Mouse (Mus musculus): ENCODE measurements around the gene Ptprs. TPM values are rescaled to one million over a fixed set of nuclear protein-coding genes. Genes with fewer than 3 reads are reported as not detected.
A peak's percentile ranks its signal among the peaks of the same experiment; 100 is the strongest.

Ptprs gene
- 71.8 and 81.2 TPM in 2 replicates for polyA plus RNA-seq (2015; fragmentation: Nextera tagmentation; extraction: Ambion mirVana)

- no peaks in the 10 kb centered on the region for H3K9me3 ChIP-seq
- 0% methylated on average over 27 of the region's 27 CpGs for WGBS
- H3K4me3 ChIP-seq (replicated peaks): peak within 1 kb of the TSS; percentile 73
- H3K27ac ChIP-seq: peak within 1 kb of the TSS; percentile 78
- no peaks in the 10 kb centered on the region for H3K36me3 ChIP-seq
- peak; percentile 85 for ATAC-seq (ENCODE audit: insufficient read depth, low FRiP score, low read depth)
- peak within 1 kb of the TSS; percentile 98 for H3K4me2 ChIP-seq
- H3K4me1 ChIP-seq: peaks cover 49% of the 10 kb centered on the region
- H3K27me3 ChIP-seq (replicated peaks): peaks cover 26% of the 10 kb centered on the region
- peak within 1 kb of the TSS; percentile 80 for H3K9ac ChIP-seq
These were observed at the start of gene Ptprs for GRCm38 (mm10) chr17:56476402-56476752. Gene Ptprs, minus strand, starts transcription at chr17:56476483.

GRCm38 (mm10) chr17:56524943-56525342 lies 48.7 kb upstream of the Ptprs start:
- Histone ChIP-seq H3K4me1 (no peaks in the 10 kb centered on the region), H3K27ac (no peak overlapping the region), H3K27me3 (replicated peaks) (no peaks in the 10 kb centered on the region), H3K9me3 (no peaks in the 10 kb centered on the region), H3K4me2 (no peak overlapping the region), H3K4me3 (replicated peaks) (no peak overlapping the region), H3K36me3 (no peaks in the 10 kb centered on the region), H3K9ac (no peak overlapping the region)
- no peak for ATAC-seq (ENCODE audit: insufficient read depth, low FRiP score, low read depth)
- 61% methylated on average over 4 of the region's 4 CpGs for WGBS

GRCm38 (mm10) chr17:56522744-56523143 lies 46.5 kb upstream of the Ptprs start:
- Histone ChIP-seq H3K27me3 (replicated peaks) (no peaks in the 10 kb centered on the region), H3K4me1 (no peaks in the 10 kb centered on the region), H3K27ac (no peak overlapping the region), H3K36me3 (no peaks in the 10 kb centered on the region), H3K4me3 (replicated peaks) (no peak overlapping the region), H3K9me3 (no peaks in the 10 kb centered on the region), H3K4me2 (no peak overlapping the region), H3K9ac (no peak overlapping the region)
- ATAC-seq (ENCODE audit: insufficient read depth, low FRiP score, low read depth): no peak
- WGBS: 48% methylated on average over 1 of the region's 1 CpGs

- H3K4me1 ChIP-seq: peaks cover 16% of the 10 kb centered on the region
- H3K9me3 ChIP-seq: no peaks in the 10 kb centered on the region
- H3K9ac ChIP-seq: no peak overlapping the region
- H3K36me3 ChIP-seq: no peaks in the 10 kb centered on the region
- WGBS: 12% methylated on average over 13 of the region's 13 CpGs
- H3K4me2 ChIP-seq: peak overlapping the region; percentile 23; the same call in 1 of the 2 replicates
- peaks cover 33% of the 10 kb centered on the region for H3K27me3 ChIP-seq (replicated peaks)
- no peak overlapping the region for H3K4me3 ChIP-seq (replicated peaks)
- no peak overlapping the region for H3K27ac ChIP-seq
- peak; percentile 60; the same call in 1 of the 2 replicates for ATAC-seq (ENCODE audit: insufficient read depth, low FRiP score, low read depth)
These were observed 39.6 kb upstream of the Ptprs start for GRCm38 (mm10) chr17:56515690-56516410.

- no peaks in the 10 kb centered on the region for H3K9me3 ChIP-seq
- peaks cover 42% of the 10 kb centered on the region for H3K27me3 ChIP-seq (replicated peaks)
- ATAC-seq (ENCODE audit: insufficient read depth, low FRiP score, low read depth): no peak
These were observed 38.6 kb upstream of the Ptprs start for GRCm38 (mm10) chr17:56514916-56515315.

GRCm38 (mm10) chr17:56514330-56514729 lies 38.0 kb upstream of the Ptprs start:
- Histone ChIP-seq H3K36me3 (no peaks in the 10 kb centered on the region), H3K27ac (no peak overlapping the region), H3K9ac (no peak overlapping the region), H3K4me1 (peaks cover 23% of the 10 kb centered on the region), H3K4me2 (no peak overlapping the region), H3K4me3 (replicated peaks) (no peak overlapping the region), H3K27me3 (replicated peaks) (peaks cover 48% of the 10 kb centered on the region), H3K9me3 (no peaks in the 10 kb centered on the region)
- ATAC-seq (ENCODE audit: insufficient read depth, low FRiP score, low read depth): no peak

More at GRCm38 (mm10) chr17:56514916-56515315, 38.6 kb upstream of the Ptprs start:
- 43% methylated on average over 12 of the region's 12 CpGs for WGBS
- Histone ChIP-seq H3K36me3 (no peaks in the 10 kb centered on the region), H3K9ac (no peak overlapping the region), H3K4me2 (no peak overlapping the region), H3K4me3 (replicated peaks) (no peak overlapping the region), H3K4me1 (peaks cover 23% of the 10 kb centered on the region), H3K27ac (no peak overlapping the region)

GRCm38 (mm10) chr17:56512310-56512709 lies 36.0 kb upstream of the Ptprs start, which contains the start of gene Znrf4:
Gene Znrf4, minus strand, starts transcription at chr17:56512431.
- H3K4me1 ChIP-seq: peaks cover 23% of the 10 kb centered on the region
- peak within 1 kb of the TSS; percentile 33 for H3K4me3 ChIP-seq (replicated peaks)
- WGBS: 61% methylated on average over 22 of the region's 22 CpGs
- H3K9ac ChIP-seq: no peak within 1 kb of the TSS
- H3K36me3 ChIP-seq: no peaks in the 10 kb centered on the region
- peak within 1 kb of the TSS; percentile 58 for H3K4me2 ChIP-seq
- ATAC-seq (ENCODE audit: insufficient read depth, low FRiP score, low read depth): no peak
- H3K27ac ChIP-seq: no peak within 1 kb of the TSS
- H3K9me3 ChIP-seq: no peaks in the 10 kb centered on the region
- peaks cover 49% of the 10 kb centered on the region for H3K27me3 ChIP-seq (replicated peaks)

GRCm38 (mm10) chr17:56511707-56512090 lies 35.4 kb upstream of the Ptprs start:
- H3K27ac ChIP-seq: no peak overlapping the region
- H3K36me3 ChIP-seq: no peaks in the 10 kb centered on the region
- H3K9ac ChIP-seq: no peak overlapping the region
- peak overlapping the region; percentile 58 for H3K4me2 ChIP-seq
- ATAC-seq (ENCODE audit: insufficient read depth, low FRiP score, low read depth): no peak
- H3K27me3 ChIP-seq (replicated peaks): peaks cover 49% of the 10 kb centered on the region
- WGBS: 24% methylated on average over 29 of the region's 29 CpGs
- peak overlapping the region; percentile 33 for H3K4me3 ChIP-seq (replicated peaks)
- H3K4me1 ChIP-seq: peaks cover 26% of the 10 kb centered on the region
- H3K9me3 ChIP-seq: no peaks in the 10 kb centered on the region

GRCm38 (mm10) chr17:56510970-56511706 lies 34.9 kb upstream of the Ptprs start:
- H3K4me1 ChIP-seq: peaks cover 27% of the 10 kb centered on the region
- 7% methylated on average over 60 of the region's 60 CpGs for WGBS
- ATAC-seq (ENCODE audit: insufficient read depth, low FRiP score, low read depth): no peak

GRCm38 (mm10) chr17:56510473-56510969 lies 34.2 kb upstream of the Ptprs start:
- 26% methylated on average over 27 of the region's 27 CpGs for WGBS
- Histone ChIP-seq H3K4me2 (peak overlapping the region; percentile 58; the same call in 1 of the 2 replicates), H3K9me3 (no peaks in the 10 kb centered on the region), H3K36me3 (no peaks in the 10 kb centered on the region), H3K27ac (no peak overlapping the region), H3K27me3 (replicated peaks) (peaks cover 49% of the 10 kb centered on the region), H3K4me1 (peaks cover 21% of the 10 kb centered on the region), H3K4me3 (replicated peaks) (peak overlapping the region; percentile 33; the same call in 1 of the 2 replicates), H3K9ac (no peak overlapping the region)
- no peak for ATAC-seq (ENCODE audit: insufficient read depth, low FRiP score, low read depth)

More at GRCm38 (mm10) chr17:56510970-56511706, 34.9 kb upstream of the Ptprs start:
- Histone ChIP-seq H3K27ac (no peak overlapping the region), H3K27me3 (replicated peaks) (peaks cover 49% of the 10 kb centered on the region), H3K4me2 (peak overlapping the region; percentile 58), H3K9me3 (no peaks in the 10 kb centered on the region), H3K4me3 (replicated peaks) (peak overlapping the region; percentile 33), H3K36me3 (no peaks in the 10 kb centered on the region), H3K9ac (no peak overlapping the region)

- ATAC-seq (ENCODE audit: insufficient read depth, low FRiP score, low read depth): no peak
- Histone ChIP-seq H3K4me3 (replicated peaks) (0 out of 2 replicates have a peak overlapping the region, but pooled peaks have one; percentile 0), H3K36me3 (no peaks in the 10 kb centered on the region), H3K9me3 (no peaks in the 10 kb centered on the region), H3K27ac (no peak overlapping the region), H3K9ac (no peak overlapping the region), H3K27me3 (replicated peaks) (peaks cover 43% of the 10 kb centered on the region), H3K4me2 (peak overlapping the region; percentile 14; the same call in 1 of the 2 replicates), H3K4me1 (peaks cover 20% of the 10 kb centered on the region)
- WGBS: 8% methylated on average over 31 of the region's 37 CpGs
These were observed 33.6 kb upstream of the Ptprs start for GRCm38 (mm10) chr17:56509707-56510472.
